Comparison of ENCODE assay signal across 8 mouse cellular contexts in genomic region chr2:155277721-155278120, GRCm38 (mm10). TPM values are rescaled to one million over a fixed set of nuclear protein-coding genes. Genes with fewer than 3 reads are reported as not detected.
A peak's percentile ranks its signal among the peaks of the same experiment; 100 is the strongest.
DNase-seq lines count a peak whose midpoint lies in the region; ATAC-seq and TF ChIP-seq lines count a peak whose summit lies in the region.

No protein-coding gene starts in this region.

- H3K27ac ChIP-seq in intestine, embryonic 14.5 days (ENCODE audit: low read depth): no peak overlapping the region
- no peak overlapping the region for H3K27ac ChIP-seq in intestine, postnatal 0 days (ENCODE audit: low read depth, low read length)
- no peak overlapping the region for H3K27ac ChIP-seq in embryonic facial prominence, embryonic 12.5 days
- H3K27ac ChIP-seq in intestine, embryonic 16.5 days (ENCODE audit: low read length): no peak overlapping the region

- peaks cover 16% of the 10 kb centered on the region for H3K36me3 ChIP-seq in intestine, embryonic 14.5 days (ENCODE audit: control insufficient read depth, insufficient read depth, low read length)
- H3K36me3 ChIP-seq in intestine, postnatal 0 days (ENCODE audit: control insufficient read depth, insufficient read depth): peaks cover 3% of the 10 kb centered on the region; the same call in 1 of the 2 replicates
- H3K36me3 ChIP-seq in embryonic facial prominence, embryonic 12.5 days: peaks cover 5% of the 10 kb centered on the region; the same call in 1 of the 2 replicates
- no peaks in the 10 kb centered on the region for H3K36me3 ChIP-seq in intestine, embryonic 16.5 days (ENCODE audit: control insufficient read depth, insufficient read depth, low read length)

- peak overlapping the region; percentile 69; the same call in 1 of the 2 replicates for H3K4me2 ChIP-seq in intestine, embryonic 14.5 days (ENCODE audit: low read length)
- H3K4me2 ChIP-seq in intestine, postnatal 0 days (replicated peaks; ENCODE audit: low read depth): no peak overlapping the region; the same call in 1 of the 2 replicates
- H3K4me2 ChIP-seq in embryonic facial prominence, embryonic 12.5 days (replicated peaks): peak overlapping the region; percentile 80; the same call in 1 of the 2 replicates
- H3K4me2 ChIP-seq in intestine, embryonic 16.5 days (ENCODE audit: low read depth, low read length): peak overlapping the region; percentile 78

- TF ChIP-seq CTCF in intestine, postnatal 0 days (IDR thresholded peaks at IDR 0.05; ENCODE audit: low read depth): no peak

- H3K27me3 ChIP-seq in intestine, embryonic 14.5 days (replicated peaks; ENCODE audit: control insufficient read depth, insufficient read depth, low read length): no peaks in the 10 kb centered on the region
- no peaks in the 10 kb centered on the region for H3K27me3 ChIP-seq in intestine, postnatal 0 days (replicated peaks; ENCODE audit: control insufficient read depth, insufficient read depth, low read length)
- no peaks in the 10 kb centered on the region for H3K27me3 ChIP-seq in embryonic facial prominence, embryonic 12.5 days
- H3K27me3 ChIP-seq in intestine, embryonic 16.5 days (replicated peaks; ENCODE audit: control insufficient read depth, insufficient read depth, low read length): no peaks in the 10 kb centered on the region

- WGBS in intestine, embryonic 14.5 days: 78% methylated on average over 2 of the region's 2 CpGs
- 85% methylated on average over 2 of the region's 2 CpGs for WGBS in intestine, postnatal 0 days
- WGBS in embryonic facial prominence, embryonic 12.5 days: 89% methylated on average over 2 of the region's 2 CpGs
- 85% methylated on average over 2 of the region's 2 CpGs for WGBS in intestine, embryonic 16.5 days

- no peak overlapping the region for H3K9ac ChIP-seq in intestine, embryonic 14.5 days (ENCODE audit: low read length)
- no peak overlapping the region; the same call in 1 of the 2 replicates for H3K9ac ChIP-seq in intestine, postnatal 0 days (ENCODE audit: low read depth, low read length)
- no peak overlapping the region for H3K9ac ChIP-seq in embryonic facial prominence, embryonic 12.5 days
- H3K9ac ChIP-seq in intestine, embryonic 16.5 days (ENCODE audit: low read depth, low read length): 0 out of 2 replicates have a peak overlapping the region, but pooled peaks have one; percentile 93

- ATAC-seq in intestine, embryonic 14.5 days (replicated peaks; ENCODE audit: low FRiP score, low TSS enrichment, low read depth): no peak
- ATAC-seq in intestine, postnatal 0 days: no peak
- no peak for ATAC-seq in embryonic facial prominence, embryonic 12.5 days (ENCODE audit: insufficient number of reproducible peaks, insufficient read depth, low FRiP score, low TSS enrichment)
- ATAC-seq in intestine, embryonic 16.5 days: no peak

- no peak overlapping the region; the same call in 1 of the 2 replicates for H3K4me3 ChIP-seq in intestine, embryonic 14.5 days (ENCODE audit: low read depth, low read length)
- H3K4me3 ChIP-seq in intestine, postnatal 0 days (ENCODE audit: low read depth, low read length): no peak overlapping the region
- peak overlapping the region; percentile 93; the same call in 1 of the 2 replicates for H3K4me3 ChIP-seq in embryonic facial prominence, embryonic 12.5 days
- no peak overlapping the region for H3K4me3 ChIP-seq in intestine, embryonic 16.5 days (ENCODE audit: low read length)

- DNase-seq in intestine, embryonic 14.5 days (ENCODE audit: low spot score): no peak
- DNase-seq in CD4-positive helper T cell, adult 2 months (ENCODE audit: low read depth, low spot score): peak; percentile 24
- no peak for DNase-seq in urinary bladder, postnatal 14 days (ENCODE audit: low spot score)
- no peak for DNase-seq in gastrocnemius, adult 8-10 months (ENCODE audit: low spot score in 2 of 2)
- DNase-seq in urinary bladder, postnatal 36 days (ENCODE audit: low spot score in 2 of 2): no peak

- no peaks in the 10 kb centered on the region for H3K9me3 ChIP-seq in intestine, embryonic 14.5 days (ENCODE audit: control insufficient read depth, low read length)
- no peaks in the 10 kb centered on the region for H3K9me3 ChIP-seq in intestine, postnatal 0 days (ENCODE audit: control insufficient read depth)
- no peaks in the 10 kb centered on the region for H3K9me3 ChIP-seq in embryonic facial prominence, embryonic 12.5 days
- no peaks in the 10 kb centered on the region for H3K9me3 ChIP-seq in intestine, embryonic 16.5 days (ENCODE audit: control insufficient read depth, low read length)

- H3K4me1 ChIP-seq in intestine, embryonic 14.5 days (replicated peaks; ENCODE audit: control insufficient read depth, insufficient read depth, low read length): peaks cover 8% of the 10 kb centered on the region; the same call in 1 of the 2 replicates
- H3K4me1 ChIP-seq in intestine, postnatal 0 days (replicated peaks; ENCODE audit: control insufficient read depth, insufficient read depth, low read length): 0 out of 2 replicates have a peak, but pooled peaks cover 3% of the 10 kb centered on the region
- 0 out of 2 replicates have a peak, but pooled peaks cover 3% of the 10 kb centered on the region for H3K4me1 ChIP-seq in embryonic facial prominence, embryonic 12.5 days
- peaks cover 5% of the 10 kb centered on the region; the same call in 1 of the 2 replicates for H3K4me1 ChIP-seq in intestine, embryonic 16.5 days (ENCODE audit: control insufficient read depth, insufficient read depth, low read length)

RNA-seq across cellular contexts. Expression of gene Map1lc3a, which starts 1.6 kb away (rescaled TPM):
- polyA plus RNA-seq in intestine, embryonic 14.5 days (2014; fragmentation: Nextera tagmentation; extraction: Ambion mirVana): 180 and 203 TPM in 2 replicates
- polyA plus RNA-seq in intestine, postnatal 0 days (2015; fragmentation: Nextera tagmentation; extraction: Ambion mirVana): 158 and 168 TPM in 2 replicates
- 232 and 241 TPM in 2 replicates for polyA plus RNA-seq in embryonic facial prominence, embryonic 12.5 days (2016; fragmentation: Nextera tagmentation; extraction: Ambion mirVana)
- polyA plus RNA-seq in intestine, embryonic 16.5 days (2015; fragmentation: Nextera tagmentation; extraction: Ambion mirVana): 131 and 136 TPM in 2 replicates
- 100 to 1,000 TPM; 218 to 307 (median 227) TPM for total RNA-seq in gastrocnemius, adult 8-10 months (2022)

RNA-seq across cellular contexts. Expression of gene Dynlrb1, which starts 41.4 kb away (rescaled TPM):
- polyA plus RNA-seq in intestine, embryonic 14.5 days (2014; fragmentation: Nextera tagmentation; extraction: Ambion mirVana): 410 and 426 TPM in 2 replicates
- 327 and 342 TPM in 2 replicates for polyA plus RNA-seq in intestine, postnatal 0 days (2015; fragmentation: Nextera tagmentation; extraction: Ambion mirVana)
- 435 and 454 TPM in 2 replicates for polyA plus RNA-seq in embryonic facial prominence, embryonic 12.5 days (2016; fragmentation: Nextera tagmentation; extraction: Ambion mirVana)
- 328 and 337 TPM in 2 replicates for polyA plus RNA-seq in intestine, embryonic 16.5 days (2015; fragmentation: Nextera tagmentation; extraction: Ambion mirVana)
- 100 to 1,000 TPM in 2 of 4 experiments, 10 to 100 TPM in 2; 67.9 to 107 (median 89.1) TPM for total RNA-seq in gastrocnemius, adult 8-10 months (2022)
